Mouse (Mus musculus) heart, embryonic 12.5 days (tissue): ENCODE results near the gene Olfr547. TPM values are rescaled to one million over a fixed set of nuclear protein-coding genes. Genes with fewer than 3 reads are reported as not detected.

Experiments
- ATAC-seq: fragments of 200-750 bp; cut with Nextera tagmentation; 2 replicates; pipeline ENCODE4 v1.8.0; 2017; ENCODE audit warnings: moderate TSS enrichment, moderate library complexity; ENCODE audit not compliant: insufficient number of reproducible peaks, low FRiP score
- H3K27ac ChIP-seq: fragments of 300-500 bp; sonication (generic); 2 replicates; pipeline ENCODE4 v1.5.1; 2016; ENCODE audit warnings: mild to moderate bottlenecking, moderate library complexity; ENCODE audit not compliant: poor library complexity, severe bottlenecking
- H3K27me3 ChIP-seq: fragments of 300-500 bp; sonication (generic); replicated peaks from 2 replicates; pipeline ENCODE4 v1.6.1; 2016; ENCODE audit warnings: mild to moderate bottlenecking, moderate library complexity
- H3K36me3 ChIP-seq: fragments of 300-500 bp; sonication (generic); 2 replicates; pipeline ENCODE4 v1.6.1; 2016; ENCODE audit warnings: mild to moderate bottlenecking, moderate library complexity
- H3K4me1 ChIP-seq: fragments of 300-500 bp; sonication (generic); replicated peaks from 2 replicates; pipeline ENCODE4 v1.6.1; 2016; ENCODE audit warnings: mild to moderate bottlenecking
- H3K4me2 ChIP-seq: fragments of 300-500 bp; sonication (generic); 2 replicates; pipeline ENCODE4 v1.6.1; 2016; ENCODE audit warnings: mild to moderate bottlenecking, moderate library complexity
- H3K4me3 ChIP-seq: fragments of 300-500 bp; sonication (generic); 2 replicates; pipeline ENCODE4 v1.5.1; 2016; ENCODE audit warnings: mild to moderate bottlenecking
- H3K9ac ChIP-seq: fragments of 300-500 bp; sonication (generic); 2 replicates; pipeline ENCODE4 v1.6.1; 2016; ENCODE audit warnings: mild to moderate bottlenecking, moderate library complexity
- H3K9me3 ChIP-seq: fragments of 300-500 bp; sonication (generic); replicated peaks from 2 replicates; pipeline ENCODE4 v1.6.1; 2016; ENCODE audit warnings: mild to moderate bottlenecking, moderate library complexity
- WGBS: fragments of 180-500 bp; shearing (Covaris S2); methylation state at CpG from one replicate; pipeline ENCODE4 v1.1.7; 2016; 5-methylcytosine and 5-hydroxymethylcytosine counted together
- polyA plus RNA-seq: library from polyadenylated mRNA; unstranded; fragments of >200 nt; fragmentation: Nextera tagmentation; extraction: Ambion mirVana; gene quantifications from 2 replicates; pipeline ENCODE4 v1.2.1, GENCODE M21; 2016

Gene Olfr547
- polyA plus RNA-seq, 1 experiment from 2014 or later, result not detected

DNA sequence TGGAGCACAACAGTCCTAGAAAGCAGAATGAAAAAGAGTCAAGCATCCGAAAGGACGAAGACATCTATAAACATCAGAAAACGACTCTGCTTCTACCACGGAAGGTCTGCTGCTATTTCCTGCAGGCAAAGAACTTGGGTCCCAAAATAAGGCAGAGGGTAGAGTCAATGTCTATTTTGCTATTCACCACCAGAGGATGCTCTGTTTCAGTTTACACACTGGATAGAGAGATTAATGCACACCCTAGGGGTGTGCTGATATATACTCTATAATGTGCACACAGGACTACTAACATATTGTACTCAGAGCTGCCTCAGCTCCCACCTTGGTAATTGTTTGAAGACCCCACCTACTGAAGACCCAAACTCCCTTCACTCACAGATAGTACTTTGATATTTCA is 31.7 kb downstream of the Olfr547 start:
- Histone ChIP-seq H3K36me3 (peaks cover 3% of the 10 kb centered on the region), H3K27ac (no peak overlapping the region), H3K4me3 (no peak overlapping the region), H3K27me3 (no peaks in the 10 kb centered on the region), H3K4me2 (no peak overlapping the region), H3K9ac (no peak overlapping the region), H3K4me1 (peaks cover 7% of the 10 kb centered on the region), H3K9me3 (no peaks in the 10 kb centered on the region)
- ATAC-seq, result no peak
- 84% methylated on average over 4 of the region's 4 CpGs for WGBS

DNA sequence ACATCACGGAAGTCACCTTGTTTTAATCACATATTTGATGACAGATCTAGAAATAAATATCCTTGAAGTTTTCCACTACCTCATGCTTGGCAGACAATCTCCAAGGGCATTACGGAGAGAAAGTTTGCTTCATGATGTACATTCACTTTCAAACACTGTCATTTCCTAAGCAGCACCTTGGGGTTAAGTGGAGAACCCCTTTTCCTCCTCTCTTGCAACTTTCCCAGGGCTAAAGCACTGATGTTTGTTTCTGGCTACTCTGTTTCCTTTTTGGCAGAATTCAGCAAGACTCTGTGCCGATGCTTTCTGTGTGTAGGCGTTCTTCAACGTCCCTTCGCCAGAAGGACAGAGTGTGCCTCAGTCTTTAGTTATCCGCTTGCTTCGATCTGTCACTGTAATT is 36.6 kb downstream of the Olfr547 start, which contains the start of gene Olfr550:
Olfr550 (plus strand) TSS at position 301 of the 400 bp plus-strand sequence.
- no peak within 1 kb of the TSS for H3K4me3 ChIP-seq
- H3K4me1 ChIP-seq, result no peaks in the 10 kb centered on the region
- no peaks in the 10 kb centered on the region for H3K9me3 ChIP-seq
- no peak within 1 kb of the TSS for H3K9ac ChIP-seq
- H3K27ac ChIP-seq, result no peak within 1 kb of the TSS
- no peak for ATAC-seq
- H3K36me3 ChIP-seq, result no peaks in the 10 kb centered on the region
- 87% methylated on average over 8 of the region's 8 CpGs for WGBS
- H3K4me2 ChIP-seq, result no peak within 1 kb of the TSS
- H3K27me3 ChIP-seq, result no peaks in the 10 kb centered on the region

DNA sequence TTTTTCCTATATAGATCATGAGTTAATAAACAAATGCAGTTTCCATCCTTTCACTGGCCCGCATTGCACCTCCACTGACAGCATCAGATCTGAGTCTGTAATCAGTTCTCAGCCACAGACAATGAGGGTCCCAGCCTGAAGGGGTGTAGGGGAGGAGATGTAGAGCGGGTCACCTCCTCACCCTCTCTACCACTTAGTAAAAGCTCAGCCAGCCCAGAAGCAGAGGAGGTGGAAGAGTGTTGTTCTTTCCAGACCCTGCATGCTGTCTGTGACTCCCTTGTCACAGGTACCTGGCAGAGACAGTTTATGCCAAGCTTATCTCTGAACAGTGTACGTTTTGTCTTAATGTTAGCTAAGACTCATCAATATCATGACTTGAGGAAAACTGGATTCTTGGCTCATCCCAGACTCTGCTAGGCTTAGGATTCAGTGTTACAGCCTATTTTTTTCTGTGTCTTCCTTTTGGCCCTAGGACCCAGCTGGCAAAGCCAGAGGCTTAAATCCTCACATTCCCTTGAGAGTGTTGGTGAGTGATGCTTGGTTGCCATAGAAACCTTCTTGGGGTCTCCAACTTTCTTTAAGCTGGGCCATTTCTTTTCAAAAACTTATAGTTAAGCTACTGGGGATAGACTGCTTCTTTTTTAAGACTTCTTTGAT is 38.8 kb downstream of the Olfr547 start:
- Histone ChIP-seq H3K9me3 (no peaks in the 10 kb centered on the region), H3K4me3 (no peak overlapping the region), H3K27ac (no peak overlapping the region), H3K9ac (no peak overlapping the region), H3K4me2 (no peak overlapping the region), H3K27me3 (no peaks in the 10 kb centered on the region), H3K36me3 (no peaks in the 10 kb centered on the region), H3K4me1 (no peaks in the 10 kb centered on the region)
- WGBS, result 61% methylated on average over 3 of the region's 3 CpGs
- no peak for ATAC-seq

DNA sequence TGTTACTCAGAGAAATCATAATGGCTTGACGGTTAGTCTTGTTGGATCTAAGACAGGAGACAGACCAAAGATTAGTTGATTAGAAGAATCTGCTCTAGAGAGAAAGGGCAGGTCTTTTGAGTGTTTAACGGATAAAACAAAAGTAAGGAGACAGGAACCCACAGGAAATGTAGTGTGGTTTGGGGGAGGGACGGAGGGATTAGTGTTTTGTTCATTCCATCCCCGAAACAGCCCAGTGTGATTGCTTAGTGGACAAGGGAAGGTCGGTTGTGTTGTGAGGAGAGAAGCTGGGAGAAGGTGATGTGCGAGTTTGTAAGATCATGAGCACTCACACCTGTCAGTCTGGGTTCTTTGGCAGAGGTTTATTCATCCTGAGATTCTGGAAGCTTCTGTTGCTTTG is 41.4 kb downstream of the Olfr547 start:
- no peak for ATAC-seq
- Histone ChIP-seq H3K4me1 (no peaks in the 10 kb centered on the region), H3K4me3 (no peak overlapping the region), H3K9me3 (no peaks in the 10 kb centered on the region), H3K27me3 (no peaks in the 10 kb centered on the region), H3K36me3 (no peaks in the 10 kb centered on the region), H3K4me2 (no peak overlapping the region), H3K9ac (no peak overlapping the region), H3K27ac (no peak overlapping the region)
- WGBS, result 61% methylated on average over 6 of the region's 6 CpGs

Other genes with a start within 250 kb of the Olfr547 start
- 134 and 145 TPM in 2 replicates for gene Rrm1, start 93.1 kb upstream of the Olfr547 start, polyA plus RNA-seq
- 0.15 TPM in 1 of 2 replicates, not detected in the other for gene Olfr543, start 53.1 kb upstream of the Olfr547 start, polyA plus RNA-seq
- gene Olfr544, start 46.4 kb upstream of the Olfr547 start, polyA plus RNA-seq, result 0.06 and 0.08 TPM in 2 replicates
- gene Olfr545, start 35.2 kb upstream of the Olfr547 start, polyA plus RNA-seq, result not detected in 2 replicates
- gene Olfr548-ps1, start 6.1 kb downstream of the Olfr547 start, polyA plus RNA-seq, result not detected in 2 replicates
- not detected in 2 replicates for gene Olfr549, start 15.1 kb downstream of the Olfr547 start, polyA plus RNA-seq
- 0.46 and 0.49 TPM in 2 replicates for gene Trim21, start 30.7 kb downstream of the Olfr547 start, polyA plus RNA-seq
- gene Olfr550, start 36.7 kb downstream of the Olfr547 start, polyA plus RNA-seq, result not detected in 2 replicates
- not detected in 2 replicates for gene Olfr551, start 57.1 kb downstream of the Olfr547 start, polyA plus RNA-seq
- gene Olfr552, start 63.0 kb downstream of the Olfr547 start, polyA plus RNA-seq, result not detected in 2 replicates
- gene Olfr553, start 83.5 kb downstream of the Olfr547 start, polyA plus RNA-seq, result not detected in 2 replicates
- not detected in 2 replicates for gene Olfr554, start 103.7 kb downstream of the Olfr547 start, polyA plus RNA-seq
- gene Olfr555, start 124.1 kb downstream of the Olfr547 start, polyA plus RNA-seq, result not detected in 2 replicates
- not detected in 2 replicates for gene Olfr556, start 130.2 kb downstream of the Olfr547 start, polyA plus RNA-seq
- gene Trim68, start 152.6 kb downstream of the Olfr547 start, polyA plus RNA-seq, result 14.1 and 14.7 TPM in 2 replicates
- gene Olfr557, start 161.2 kb downstream of the Olfr547 start, polyA plus RNA-seq, result not detected in 2 replicates
- not detected in 2 replicates for gene Olfr558, start 167.5 kb downstream of the Olfr547 start, polyA plus RNA-seq
- not detected in 2 replicates for gene Olfr33, start 184.3 kb downstream of the Olfr547 start, polyA plus RNA-seq
- not detected in 2 replicates for gene Olfr559, start 192.7 kb downstream of the Olfr547 start, polyA plus RNA-seq
- gene Olfr560, start 224.6 kb downstream of the Olfr547 start, polyA plus RNA-seq, result not detected in 2 replicates
- gene Olfr78, start 224.7 kb downstream of the Olfr547 start, polyA plus RNA-seq, result not detected in 2 replicates
- not detected in 2 replicates for gene Olfr561, start 236.5 kb downstream of the Olfr547 start, polyA plus RNA-seq